Mouse (Mus musculus): Measurements from ENCODE around the gene Decr2.

Decr2 gene

GRCm38 (mm10) chr17:26113181-26113948 is 23.2 kb upstream of the Decr2 start, which contains the start of gene Tmem8:
TSS of gene Tmem8 (plus strand) at chr17:26113299.
- DNase-seq (ENCODE audit: low read depth) = peak; percentile 49

GRCm38 (mm10) chr17:26112751-26113150 is 22.6 kb upstream of the Decr2 start:
- DNase-seq (ENCODE audit: low read depth) = no peak

- DNase-seq (ENCODE audit: low read depth) = no peak
Observed at GRCm38 (mm10) chr17:26111722-26112121, 21.6 kb upstream of the Decr2 start.

DNA sequence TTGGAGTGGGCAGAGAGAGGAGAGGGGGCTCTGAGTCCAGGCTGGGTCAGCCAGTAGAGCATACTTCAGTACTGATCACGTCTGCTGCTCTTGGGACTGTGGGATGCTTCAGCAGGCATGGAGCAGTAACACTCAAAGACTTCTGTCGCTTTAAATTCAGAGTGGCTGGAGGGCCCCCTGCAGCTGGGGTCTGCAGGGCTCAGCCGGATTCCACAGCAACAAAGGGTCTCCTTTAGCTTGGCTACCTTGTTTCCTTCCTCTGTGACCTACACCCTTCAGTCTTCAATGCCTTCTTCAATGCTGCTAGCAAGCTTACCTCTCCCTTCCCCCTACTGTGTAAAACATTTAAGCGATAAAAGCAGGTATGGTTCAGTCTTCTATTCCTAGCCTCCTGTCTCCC is 20.9 kb upstream of the Decr2 start:
- DNase-seq (ENCODE audit: low read depth) = no peak

- DNase-seq (ENCODE audit: low read depth) = no peak
Observed at GRCm38 (mm10) chr17:26110156-26110555, 20.0 kb upstream of the Decr2 start.

DNA sequence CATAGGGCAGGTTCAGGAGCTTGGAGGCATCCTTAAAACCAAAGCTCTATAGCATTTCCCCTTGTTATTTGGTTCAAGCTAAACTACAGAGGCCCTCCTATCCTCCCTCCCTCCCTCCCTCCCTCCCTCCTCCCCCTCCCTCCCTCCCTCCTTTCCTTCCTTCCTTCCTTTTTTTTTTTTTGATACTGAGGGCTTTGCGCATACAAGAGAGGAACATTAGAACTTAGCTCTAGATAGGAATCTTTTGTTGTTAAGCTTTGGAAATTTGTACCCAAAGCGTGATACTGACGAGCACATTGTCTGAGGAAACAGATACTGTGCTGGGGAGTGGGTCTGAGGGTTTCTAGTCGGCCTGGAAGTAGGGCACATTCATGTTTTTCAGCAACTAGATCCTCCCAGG is 15.5 kb upstream of the Decr2 start:
- DNase-seq (ENCODE audit: low read depth) = no peak

GRCm38 (mm10) chr17:26101478-26101877 is 11.3 kb upstream of the Decr2 start:
- DNase-seq (ENCODE audit: low read depth) = peak; percentile 77

- DNase-seq (ENCODE audit: low read depth) = no peak
Observed at GRCm38 (mm10) chr17:26100166-26100565, 10.0 kb upstream of the Decr2 start.

- DNase-seq (ENCODE audit: low read depth) = peak; percentile 55
Observed at GRCm38 (mm10) chr17:26099316-26099715, 9.2 kb upstream of the Decr2 start.

DNA sequence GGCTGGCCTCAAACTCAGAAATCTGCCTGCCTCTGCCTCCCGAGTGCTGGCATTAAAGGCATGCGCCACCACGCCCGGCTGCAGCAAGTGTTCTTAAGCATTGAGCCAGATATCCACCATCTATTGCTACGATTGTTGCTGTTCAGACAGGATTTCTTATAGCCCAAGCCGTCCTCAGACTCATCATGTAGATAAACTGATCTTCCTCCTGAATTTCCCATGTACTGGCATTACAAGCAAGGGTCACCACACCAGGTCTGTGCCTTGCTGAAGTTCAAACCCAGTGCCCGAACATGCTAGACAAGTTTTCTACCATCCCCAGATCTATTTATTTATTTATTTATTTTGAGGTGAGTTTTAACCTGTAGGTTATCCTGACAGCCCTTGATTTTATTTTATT is 8.3 kb upstream of the Decr2 start:
- no peak for DNase-seq (ENCODE audit: low read depth)

- DNase-seq (ENCODE audit: low read depth) = peak; percentile 75
Observed at GRCm38 (mm10) chr17:26095121-26095740, 5.1 kb upstream of the Decr2 start, which contains the start of gene Nme4. TSS of gene Nme4 (minus strand) at chr17:26095602.

GRCm38 (mm10) chr17:26094531-26095110 is 4.5 kb upstream of the Decr2 start:
- no peak for DNase-seq (ENCODE audit: low read depth)

GRCm38 (mm10) chr17:26087059-26087564 is 3.0 kb downstream of the Decr2 start:
- DNase-seq (ENCODE audit: low read depth) = no peak

DNA sequence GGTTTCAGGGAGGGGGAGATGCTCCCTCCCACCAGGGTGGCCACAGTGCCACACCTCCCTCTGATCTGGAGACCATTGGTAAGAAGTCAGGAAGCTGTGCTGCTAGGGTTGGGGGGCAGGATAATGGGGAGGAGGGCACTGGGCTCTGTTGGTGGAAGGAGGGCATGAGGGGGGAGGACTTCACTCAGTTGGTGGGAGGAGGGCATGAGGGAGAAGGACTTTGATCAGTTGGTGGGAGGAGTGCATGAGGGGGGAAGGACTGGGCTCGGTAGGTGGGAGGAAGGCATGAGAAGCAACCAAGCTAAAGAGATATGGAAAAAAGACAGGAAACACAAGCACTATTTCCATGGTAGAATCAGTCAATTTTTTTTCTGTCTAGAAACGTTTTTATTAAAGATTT is 9.3 kb downstream of the Decr2 start:
- no peak for DNase-seq (ENCODE audit: low read depth)

DNA sequence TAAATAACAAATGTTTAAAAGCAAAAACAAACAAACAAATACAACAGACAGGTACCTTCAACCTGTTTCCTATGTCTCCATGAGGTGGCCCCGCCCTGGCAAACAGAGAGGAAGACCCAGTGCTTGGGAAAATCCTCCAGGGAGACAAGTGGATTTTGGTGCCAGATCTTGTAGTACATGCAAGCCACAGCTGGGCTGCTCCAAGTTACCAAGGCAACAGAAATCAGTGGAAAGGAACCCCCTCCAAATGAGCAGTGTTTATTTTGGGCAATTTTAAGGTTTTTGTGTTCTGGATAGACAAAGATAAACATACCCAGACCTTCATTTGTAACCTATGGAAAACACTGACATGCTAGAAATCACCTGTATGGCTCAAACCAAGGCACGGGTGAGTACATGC is 11.3 kb downstream of the Decr2 start:
- no peak for DNase-seq (ENCODE audit: low read depth)

DNA sequence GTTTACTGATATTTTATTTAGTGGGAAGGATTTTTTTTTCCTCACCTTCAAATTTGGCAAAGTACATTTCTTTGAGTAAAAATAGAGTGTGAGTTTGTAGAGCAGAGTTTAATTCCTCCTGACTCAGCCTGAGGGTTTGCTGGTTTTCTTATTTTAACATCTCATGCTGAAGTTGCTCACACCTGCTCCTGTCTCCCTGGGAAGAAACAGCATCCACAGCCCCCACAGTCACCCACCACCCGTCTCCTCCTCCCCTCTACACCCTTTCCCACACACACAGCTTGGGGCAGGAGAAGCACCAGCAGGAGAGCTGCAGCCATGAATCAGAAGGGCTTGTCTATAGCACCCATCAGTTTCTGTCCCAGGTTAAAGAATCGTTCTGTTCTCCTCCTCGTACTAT is 14.9 kb downstream of the Decr2 start:
- no peak for DNase-seq (ENCODE audit: low read depth)

GRCm38 (mm10) chr17:26070136-26070535 is 20.0 kb downstream of the Decr2 start:
- peak; percentile 30 for DNase-seq (ENCODE audit: low read depth)

- DNase-seq (ENCODE audit: low read depth) = peak; percentile 96
Observed at GRCm38 (mm10) chr17:26068831-26069739, 21.1 kb downstream of the Decr2 start, which contains the start of gene Rab11fip3. TSS of gene Rab11fip3 (minus strand) at chr17:26069555.

DNA sequence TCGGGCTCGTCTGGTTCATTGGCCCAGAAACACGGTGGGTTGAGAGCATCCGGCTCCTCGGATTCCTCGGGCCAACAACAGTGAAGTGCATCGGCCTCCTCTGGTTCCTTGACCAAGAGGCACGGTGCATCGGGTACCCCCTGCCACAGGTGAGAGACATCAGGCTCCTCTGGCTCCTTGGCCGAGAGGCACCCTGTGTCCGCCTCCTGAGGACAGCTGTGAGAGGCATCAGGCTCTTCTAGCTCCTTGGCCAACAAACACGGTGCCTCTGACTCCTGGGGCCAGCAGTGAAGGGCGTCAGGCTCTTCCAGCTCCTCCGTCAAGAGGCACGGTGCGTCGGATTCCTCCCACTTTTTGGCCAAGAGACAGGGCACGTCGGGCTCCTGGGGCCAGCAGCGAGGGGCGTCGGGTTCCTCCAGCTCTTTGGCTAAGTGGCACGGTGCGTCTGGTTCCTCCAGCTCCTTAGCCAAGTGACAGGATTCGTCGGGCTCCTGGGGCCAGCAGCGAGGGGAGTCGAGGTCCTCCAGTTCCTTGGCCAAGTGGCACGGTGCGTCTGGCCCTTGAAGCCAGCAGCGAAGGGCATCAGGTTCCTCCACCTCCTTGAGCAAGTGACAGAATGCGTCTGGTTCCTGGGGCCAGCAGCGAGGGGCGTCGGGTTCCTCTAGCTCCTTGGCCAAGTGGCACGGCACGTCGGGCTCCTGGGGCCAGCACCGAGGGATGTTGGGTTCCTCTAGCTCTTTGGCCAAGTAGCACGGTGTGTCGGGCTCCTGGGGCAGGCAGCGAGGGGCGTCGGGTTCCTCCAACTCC is 21.9 kb downstream of the Decr2 start:
- peak; percentile 39 for DNase-seq (ENCODE audit: low read depth)

DNA sequence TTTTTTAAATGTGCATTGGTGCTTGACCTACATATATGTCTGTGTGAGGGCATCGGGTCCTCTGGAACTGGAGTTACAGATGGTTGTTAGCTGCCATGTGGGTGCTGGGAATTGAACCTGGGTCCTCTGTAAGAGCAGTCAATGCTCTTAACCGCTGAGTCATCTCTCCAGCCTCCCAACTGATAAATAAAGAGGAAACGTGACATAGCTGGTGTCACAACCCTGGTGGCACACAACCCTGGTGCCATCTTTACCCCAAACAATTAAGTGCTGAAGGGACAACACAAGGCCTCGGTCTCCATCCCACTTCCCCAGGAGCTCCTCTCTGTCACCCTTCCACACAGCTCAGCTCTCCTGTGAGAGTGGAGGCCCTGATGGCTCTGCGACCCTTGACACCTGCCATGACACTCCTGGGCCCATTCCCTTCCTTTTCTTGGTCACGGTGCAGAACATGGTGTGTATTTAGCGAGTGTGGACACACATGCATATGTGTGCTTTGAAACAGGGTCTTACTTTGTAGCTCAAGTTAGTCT is 23.6 kb downstream of the Decr2 start:
- no peak for DNase-seq (ENCODE audit: low read depth)

- no peak for DNase-seq (ENCODE audit: low read depth)
Observed at GRCm38 (mm10) chr17:26064916-26065315, 25.2 kb downstream of the Decr2 start.

Measured in NIH3T3 (cell line).